Mouse (Mus musculus) right cerebral cortex, adult 18-20 months (tissue): ENCODE measurements at regions not wholly inside any gene's neighbourhood (a gene's known extent, or its start where the extent isn't known, plus 50 kb on each side); places are given as distances from the start of the nearest gene placed in this dataset.
A peak's percentile ranks its signal among the peaks of the same experiment; 100 is the strongest.

Experiments
- DNase-seq: peaks from one replicate; pipeline ENCODE4 v3.0.0; 2022; ENCODE audit warnings: mixed read lengths

- DNase-seq, result no peak
Measured at GRCm38 (mm10) chr13:19523686-19524085, 96.0 kb downstream of the Epdr1 start.

GRCm38 (mm10) chr13:19517938-19518777, 101.6 kb downstream of the Epdr1 start:
- no peak for DNase-seq

GRCm38 (mm10) chr13:19514844-19515555, 104.7 kb downstream of the Epdr1 start:
- DNase-seq, result no peak

GRCm38 (mm10) chr13:19506543-19506942, 110.9 kb upstream of the Stard3nl start:
- DNase-seq, result no peak

GRCm38 (mm10) chr13:19504241-19504640, 108.6 kb upstream of the Stard3nl start:
- peak; percentile 5 for DNase-seq

GRCm38 (mm10) chr13:19482198-19482597, 86.6 kb upstream of the Stard3nl start:
- DNase-seq, result no peak

GRCm38 (mm10) chr13:19474041-19474440, 78.4 kb upstream of the Stard3nl start:
- no peak for DNase-seq

GRCm38 (mm10) chr13:19470729-19471128, 75.1 kb upstream of the Stard3nl start:
- no peak for DNase-seq

- no peak for DNase-seq
Measured at GRCm38 (mm10) chr13:19466722-19467384, 71.3 kb upstream of the Stard3nl start.

- no peak for DNase-seq
Measured at GRCm38 (mm10) chr13:19462966-19463365, 67.4 kb upstream of the Stard3nl start.

GRCm38 (mm10) chr13:19449387-19449786, 53.8 kb upstream of the Stard3nl start:
- DNase-seq, result no peak
